Mouse (Mus musculus): Measurements from ENCODE around the gene Vmn1r118. TPM values are rescaled to one million over a fixed set of nuclear protein-coding genes. Genes with fewer than 3 reads are reported as not detected.
"Not testable (repeated sequence)": the region's sequence is repeated elsewhere in the genome, so short reads cannot be mapped to it uniquely, and the experiment has no call there.

Vmn1r118 gene
- not detected for total RNA-seq (2021)
- long read RNA-seq, experiment 1, result 0 reads
- long read RNA-seq, experiment 2, result 0 reads

- DNase-seq; intact Hi-C loops (cut with DNase I): not testable (repeated sequence)
Observed at GRCm38 (mm10) chr7:20912247-20912646, at the start of gene Vmn1r118. Vmn1r118 (minus strand) TSS chr7:20912347.

- DNase-seq; intact Hi-C loops (cut with DNase I): not testable (repeated sequence)
Observed at GRCm38 (mm10) chr7:20884021-20884420, 28.1 kb downstream of the Vmn1r118 start, which contains the start of gene Vmn1r117. Vmn1r117 (minus strand) TSS chr7:20884121.

- DNase-seq; intact Hi-C loops (cut with DNase I): not testable (repeated sequence)
Observed at GRCm38 (mm10) chr7:20871956-20872355, 40.2 kb downstream of the Vmn1r118 start, which contains the start of gene Vmn1r116. Vmn1r116 (plus strand) TSS chr7:20872256.

Other genes with a start within 250 kb of the Vmn1r118 start
- gene Vmn1r107, start 243.4 kb downstream of the Vmn1r118 start, total RNA-seq (2021), result not detected
- not detected for gene Vmn1r111, start 209.1 kb downstream of the Vmn1r118 start, total RNA-seq (2021)
- not detected for gene Gm10668, start 181.7 kb downstream of the Vmn1r118 start, total RNA-seq (2021)
- not detected for gene Vmn1r112, start 141.2 kb downstream of the Vmn1r118 start, total RNA-seq (2021)
- gene Vmn1r113, start 125.1 kb downstream of the Vmn1r118 start, total RNA-seq (2021), result not detected
- gene Vmn1r114, start 100.2 kb downstream of the Vmn1r118 start, total RNA-seq (2021), result not detected
- not detected for gene Vmn1r115, start 67.4 kb downstream of the Vmn1r118 start, total RNA-seq (2021)
- gene Vmn1r116, start 40.1 kb downstream of the Vmn1r118 start, total RNA-seq (2021), result not detected
- not detected for gene Vmn1r117, start 28.2 kb downstream of the Vmn1r118 start, total RNA-seq (2021)
- gene Vmn1r119, start 100.1 kb upstream of the Vmn1r118 start, total RNA-seq (2021), result not detected
- not detected for gene Vmn1r120, start 141.4 kb upstream of the Vmn1r118 start, total RNA-seq (2021)
- gene Vmn1r121, start 186.2 kb upstream of the Vmn1r118 start, total RNA-seq (2021), result not detected
- gene Vmn1r122, start 221.8 kb upstream of the Vmn1r118 start, total RNA-seq (2021), result not detected
- gene Vmn1r123, start 249.8 kb upstream of the Vmn1r118 start, total RNA-seq (2021), result not detected